In the genomic region with DNA sequence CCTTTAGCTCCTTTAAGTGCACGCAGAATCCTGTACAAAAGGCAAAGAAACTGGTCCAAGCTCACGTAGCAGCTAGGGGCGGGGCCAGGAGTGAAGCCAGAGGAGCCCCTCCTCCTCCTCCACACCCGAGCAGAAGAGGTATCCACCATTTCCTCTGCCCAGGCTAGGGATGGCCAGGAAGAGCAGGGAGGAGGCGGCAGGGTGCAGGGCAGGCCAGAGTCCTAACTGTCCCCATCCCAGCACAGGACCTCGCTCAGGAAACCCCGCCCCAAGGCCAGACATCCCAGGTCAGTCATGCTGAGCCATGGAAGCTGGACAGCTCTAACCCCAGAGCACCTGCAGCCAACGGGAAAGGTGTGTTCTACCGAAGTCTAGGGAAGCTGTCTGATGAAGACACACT, we compare ENCODE assay signal across 8 mouse cellular contexts. TPM values are rescaled to one million over a fixed set of nuclear protein-coding genes. Genes with fewer than 3 reads are reported as not detected.
DNase-seq lines count a peak whose midpoint lies in the region; ATAC-seq and TF ChIP-seq lines count a peak whose summit lies in the region.

No protein-coding gene starts in this region.

- H3K4me2 ChIP-seq in forebrain, embryonic 13.5 days, result peak overlapping the region; percentile 24
- H3K4me2 ChIP-seq in intestine, embryonic 14.5 days (ENCODE audit: low read length), result peak overlapping the region; percentile 29
- peak overlapping the region; percentile 100 for H3K4me2 ChIP-seq in liver, postnatal 0 days (ENCODE audit: low read depth, low read length)

- ATAC-seq in forebrain, embryonic 13.5 days, result no peak
- no peak for ATAC-seq in intestine, embryonic 14.5 days (replicated peaks; ENCODE audit: low FRiP score, low TSS enrichment, low read depth)
- peak; percentile 16; the same call in 1 of the 2 replicates for ATAC-seq in liver, postnatal 0 days

- DNase-seq in adrenal gland, adult 2 months, result peak; percentile 53
- DNase-seq in adrenal gland, adult 8-10 months, result no peak
- peak; percentile 52 for DNase-seq in intestine, embryonic 14.5 days (ENCODE audit: low spot score)
- peak; percentile 69 for DNase-seq in liver, postnatal 0 days
- no peak for DNase-seq in T-cell, adult 2 months (ENCODE audit: low spot score)
- no peak for DNase-seq in right cerebral cortex, postnatal 14 days
- no peak for DNase-seq in gastrocnemius, postnatal 10 days

- peaks cover 24% of the 10 kb centered on the region for H3K4me1 ChIP-seq in forebrain, embryonic 13.5 days
- H3K4me1 ChIP-seq in intestine, embryonic 14.5 days (replicated peaks; ENCODE audit: control insufficient read depth, insufficient read depth, low read length), result peaks cover 19% of the 10 kb centered on the region
- H3K4me1 ChIP-seq in liver, postnatal 0 days (ENCODE audit: insufficient read depth), result peaks cover 34% of the 10 kb centered on the region

- H3K4me3 ChIP-seq in forebrain, embryonic 13.5 days, result no peak overlapping the region
- H3K4me3 ChIP-seq in intestine, embryonic 14.5 days (ENCODE audit: low read depth, low read length), result no peak overlapping the region
- peak overlapping the region; percentile 31 for H3K4me3 ChIP-seq in liver, postnatal 0 days (ENCODE audit: low read depth, low read length)

- 0 out of 2 replicates have a peak, but pooled peaks cover 10% of the 10 kb centered on the region for H3K36me3 ChIP-seq in forebrain, embryonic 13.5 days (ENCODE audit: poor library complexity, severe bottlenecking)
- H3K36me3 ChIP-seq in intestine, embryonic 14.5 days (ENCODE audit: control insufficient read depth, insufficient read depth, low read length), result peaks cover 20% of the 10 kb centered on the region
- H3K36me3 ChIP-seq in liver, postnatal 0 days (replicated peaks; ENCODE audit: insufficient read depth, low read length), result 0 out of 2 replicates have a peak, but pooled peaks cover 4% of the 10 kb centered on the region

- peak overlapping the region; percentile 58 for H3K9ac ChIP-seq in forebrain, embryonic 13.5 days
- H3K9ac ChIP-seq in intestine, embryonic 14.5 days (ENCODE audit: low read length), result no peak overlapping the region
- H3K9ac ChIP-seq in liver, postnatal 0 days (replicated peaks), result peak overlapping the region; percentile 64

- no peak for TF ChIP-seq EP300 in liver, postnatal 0 days (IDR thresholded peaks at IDR 0.05; ENCODE audit: low read depth)

- peaks cover 10% of the 10 kb centered on the region for H3K27me3 ChIP-seq in forebrain, embryonic 13.5 days
- no peaks in the 10 kb centered on the region for H3K27me3 ChIP-seq in intestine, embryonic 14.5 days (replicated peaks; ENCODE audit: control insufficient read depth, insufficient read depth, low read length)
- H3K27me3 ChIP-seq in liver, postnatal 0 days (ENCODE audit: insufficient read depth, low read length), result no peaks in the 10 kb centered on the region; the same call in 1 of the 2 replicates

- H3K9me3 ChIP-seq in forebrain, embryonic 13.5 days (replicated peaks), result no peaks in the 10 kb centered on the region
- H3K9me3 ChIP-seq in intestine, embryonic 14.5 days (ENCODE audit: control insufficient read depth, low read length), result no peaks in the 10 kb centered on the region
- H3K9me3 ChIP-seq in liver, postnatal 0 days (ENCODE audit: low read length), result no peaks in the 10 kb centered on the region

- no peak overlapping the region for H3K27ac ChIP-seq in forebrain, embryonic 13.5 days
- H3K27ac ChIP-seq in intestine, embryonic 14.5 days (ENCODE audit: low read depth), result no peak overlapping the region
- H3K27ac ChIP-seq in liver, postnatal 0 days (ENCODE audit: low read depth), result peak overlapping the region; percentile 85

- no peak for TF ChIP-seq CTCF in liver, postnatal 0 days (IDR thresholded peaks at IDR 0.05; ENCODE audit: low read depth)

- WGBS in forebrain, embryonic 13.5 days, result 20% methylated on average over 9 of the region's 9 CpGs
- WGBS in intestine, embryonic 14.5 days, result 23% methylated on average over 9 of the region's 9 CpGs
- WGBS in liver, postnatal 0 days (ENCODE audit: insufficient replicate concordance), result 26% methylated on average over 9 of the region's 9 CpGs

RNA-seq across cellular contexts. Expression of gene Cdc42ep2, which starts 2.9 kb away (rescaled TPM):
- 1 to 10 TPM; 5.5 to 8.0 TPM for total RNA-seq in adrenal gland, adult 2 months (2021)
- 5.6 and 5.9 TPM in 2 replicates for polyA plus RNA-seq in adrenal gland, adult 2 months (2012; rRNA removed)
- total RNA-seq in adrenal gland, adult 8-10 months (2022), result 1 to 10 TPM; 4.9 to 9.6 (median 8.3) TPM
- polyA plus RNA-seq in forebrain, embryonic 13.5 days (2015; fragmentation: Nextera tagmentation; extraction: Ambion mirVana), result 4.2 and 4.6 TPM in 2 replicates
- 7.0 and 9.3 TPM in 2 replicates for polyA plus RNA-seq in intestine, embryonic 14.5 days (2014; fragmentation: Nextera tagmentation; extraction: Ambion mirVana)
- 3.0 TPM in 2 replicates for polyA plus RNA-seq in liver, postnatal 0 days (2015; fragmentation: Nextera tagmentation; extraction: Ambion mirVana)
- total RNA-seq in gastrocnemius, postnatal 10 days (2021), result 10 to 100 TPM; 16.6 to 20.9 TPM

RNA-seq across cellular contexts. Expression of gene Dpf2, which starts 8.9 kb away (rescaled TPM):
- total RNA-seq in adrenal gland, adult 2 months (2021), result 100 to 1,000 TPM in 1 of 2 experiments, 10 to 100 TPM in 1; 90.6 to 125 TPM
- polyA plus RNA-seq in adrenal gland, adult 2 months (2012; rRNA removed), result 51.7 and 56.3 TPM in 2 replicates
- 100 to 1,000 TPM in 3 of 4 experiments, 10 to 100 TPM in 1; 93.7 to 147 (median 129) TPM for total RNA-seq in adrenal gland, adult 8-10 months (2022)
- 147 and 169 TPM in 2 replicates for polyA plus RNA-seq in forebrain, embryonic 13.5 days (2015; fragmentation: Nextera tagmentation; extraction: Ambion mirVana)
- polyA plus RNA-seq in intestine, embryonic 14.5 days (2014; fragmentation: Nextera tagmentation; extraction: Ambion mirVana), result 131 and 145 TPM in 2 replicates
- polyA plus RNA-seq in liver, postnatal 0 days (2015; fragmentation: Nextera tagmentation; extraction: Ambion mirVana), result 28.1 and 32.6 TPM in 2 replicates
- 10 to 100 TPM; 86.8 to 90.9 TPM for total RNA-seq in gastrocnemius, postnatal 10 days (2021)

RNA-seq across cellular contexts. Expression of gene Tigd3, which starts 27.8 kb away (rescaled TPM):
- total RNA-seq in adrenal gland, adult 2 months (2021), result 1 to 10 TPM; 1.0 to 1.1 TPM
- polyA plus RNA-seq in adrenal gland, adult 2 months (2012; rRNA removed), result 0.48 and 0.53 TPM in 2 replicates
- 1 to 10 TPM in 3 of 4 experiments, under 1 TPM in 1; 0.93 to 3.5 (median 1.6) TPM for total RNA-seq in adrenal gland, adult 8-10 months (2022)
- 13.1 and 15.5 TPM in 2 replicates for polyA plus RNA-seq in forebrain, embryonic 13.5 days (2015; fragmentation: Nextera tagmentation; extraction: Ambion mirVana)
- polyA plus RNA-seq in intestine, embryonic 14.5 days (2014; fragmentation: Nextera tagmentation; extraction: Ambion mirVana), result 2.0 and 2.1 TPM in 2 replicates
- polyA plus RNA-seq in liver, postnatal 0 days (2015; fragmentation: Nextera tagmentation; extraction: Ambion mirVana), result 1.5 and 1.7 TPM in 2 replicates
- total RNA-seq in gastrocnemius, postnatal 10 days (2021), result under 1 TPM; 0.82 to 0.95 TPM

RNA-seq across cellular contexts. Expression of gene Pola2, which starts 42.3 kb away (rescaled TPM):
- total RNA-seq in adrenal gland, adult 2 months (2021), result 10 to 100 TPM; 15.9 to 20.4 TPM
- polyA plus RNA-seq in adrenal gland, adult 2 months (2012; rRNA removed), result 36.0 and 41.0 TPM in 2 replicates
- 10 to 100 TPM; 22.5 to 51.0 (median 27.8) TPM for total RNA-seq in adrenal gland, adult 8-10 months (2022)
- polyA plus RNA-seq in forebrain, embryonic 13.5 days (2015; fragmentation: Nextera tagmentation; extraction: Ambion mirVana), result 52.6 and 55.9 TPM in 2 replicates
- 84.4 and 87.9 TPM in 2 replicates for polyA plus RNA-seq in intestine, embryonic 14.5 days (2014; fragmentation: Nextera tagmentation; extraction: Ambion mirVana)
- 19.2 and 21.5 TPM in 2 replicates for polyA plus RNA-seq in liver, postnatal 0 days (2015; fragmentation: Nextera tagmentation; extraction: Ambion mirVana)
- total RNA-seq in gastrocnemius, postnatal 10 days (2021), result 10 to 100 TPM; 13.7 to 18.7 TPM

RNA-seq across cellular contexts. Expression of gene Slc25a45, which starts 44.1 kb away (rescaled TPM):
- 10 to 100 TPM; 15.5 to 36.2 TPM for total RNA-seq in adrenal gland, adult 2 months (2021)
- polyA plus RNA-seq in adrenal gland, adult 2 months (2012; rRNA removed), result 42.4 and 44.6 TPM in 2 replicates
- total RNA-seq in adrenal gland, adult 8-10 months (2022), result 10 to 100 TPM; 12.8 to 21.7 (median 17.5) TPM
- 1.2 and 1.4 TPM in 2 replicates for polyA plus RNA-seq in forebrain, embryonic 13.5 days (2015; fragmentation: Nextera tagmentation; extraction: Ambion mirVana)
- polyA plus RNA-seq in intestine, embryonic 14.5 days (2014; fragmentation: Nextera tagmentation; extraction: Ambion mirVana), result 2.1 and 2.5 TPM in 2 replicates
- polyA plus RNA-seq in liver, postnatal 0 days (2015; fragmentation: Nextera tagmentation; extraction: Ambion mirVana), result 8.4 and 9.1 TPM in 2 replicates
- total RNA-seq in gastrocnemius, postnatal 10 days (2021), result 1 to 10 TPM; 2.6 to 3.5 TPM

Comparison
In these comparisons a context has a peak if more than half of its experiments do, and no peak if none do; other contexts are left out.
1. DNase-seq: peak in adrenal gland, adult 2 months (single experiment), intestine, embryonic 14.5 days (single experiment) and liver, postnatal 0 days (single experiment); none in adrenal gland, adult 8-10 months (single experiment), T-cell, adult 2 months (single experiment), right cerebral cortex, postnatal 14 days (single experiment) and gastrocnemius, postnatal 10 days (single experiment).
2. H3K4me2 ChIP-seq: peak in every context shown above with its lines; median percentile 100 in liver, postnatal 0 days; 29 in intestine, embryonic 14.5 days; 24 in forebrain, embryonic 13.5 days.